Mouse (Mus musculus) urinary bladder, postnatal 14 days (tissue): ENCODE measurements around the gene Shroom2.
A peak's percentile ranks its signal among the peaks of the same experiment; 100 is the strongest.

Experiments used
- DNase-seq: peaks from one replicate; pipeline ENCODE4 v3.0.0; 2021; ENCODE audit warnings: low spot score

Shroom2 gene

GRCm38 (mm10) chrX:152701679-152702078 lies 67.6 kb downstream of the Shroom2 start:
- DNase-seq: no peak

- no peak for DNase-seq
Observed at GRCm38 (mm10) chrX:152690788-152691291, 78.4 kb downstream of the Shroom2 start.

- no peak for DNase-seq
Observed at GRCm38 (mm10) chrX:152679190-152679814, 90.0 kb downstream of the Shroom2 start.

- DNase-seq: no peak
Observed at GRCm38 (mm10) chrX:152676357-152676756, 92.9 kb downstream of the Shroom2 start.

GRCm38 (mm10) chrX:152673431-152673830 lies 95.8 kb downstream of the Shroom2 start:
- DNase-seq: no peak

- DNase-seq: no peak
Observed at GRCm38 (mm10) chrX:152657363-152658036, 111.8 kb downstream of the Shroom2 start.

- DNase-seq: no peak
Observed at GRCm38 (mm10) chrX:152656609-152656939, 112.7 kb downstream of the Shroom2 start.

- no peak for DNase-seq
Observed at GRCm38 (mm10) chrX:152655796-152656608, 113.3 kb downstream of the Shroom2 start.

GRCm38 (mm10) chrX:152652676-152653075 lies 116.6 kb downstream of the Shroom2 start:
- DNase-seq: no peak

GRCm38 (mm10) chrX:152644827-152645226 lies 124.4 kb downstream of the Shroom2 start:
- no peak for DNase-seq

- DNase-seq: no peak
Observed at GRCm38 (mm10) chrX:152643679-152644638, 125.3 kb downstream of the Shroom2 start.

- no peak for DNase-seq
Observed at GRCm38 (mm10) chrX:152643201-152643600, 126.1 kb downstream of the Shroom2 start.

- DNase-seq: no peak
Observed at GRCm38 (mm10) chrX:152642627-152643026, 126.6 kb downstream of the Shroom2 start.

GRCm38 (mm10) chrX:152635397-152635796 lies 133.9 kb downstream of the Shroom2 start:
- DNase-seq: no peak

GRCm38 (mm10) chrX:152621407-152621806 lies 147.9 kb downstream of the Shroom2 start:
- no peak for DNase-seq

- DNase-seq: no peak
Observed at GRCm38 (mm10) chrX:152620917-152621316, 148.3 kb downstream of the Shroom2 start.

- DNase-seq: peak; percentile 28
Observed at GRCm38 (mm10) chrX:152618464-152618863, 150.8 kb downstream of the Shroom2 start.

GRCm38 (mm10) chrX:152563034-152563433 lies 206.2 kb downstream of the Shroom2 start, which contains the start of gene Cldn34a:
TSS of gene Cldn34a (plus strand) at chrX:152563334.
- no peak for DNase-seq
